Mouse (Mus musculus) ES-Bruce4 (cell line): ENCODE data around the gene Pax1.

Experiments used
- CTCF ChIP-seq: IDR thresholded peaks from one replicate; pipeline ENCODE4 v1.8.1; 2011; ENCODE audit warnings: low read depth, low read length
- POLR2A ChIP-seq: IDR thresholded peaks from one replicate; pipeline ENCODE4 v1.8.1; 2011; ENCODE audit warnings: low read length; ENCODE audit not compliant: insufficient read depth

- no peak for TF ChIP-seq CTCF
- no peak for TF ChIP-seq POLR2A
Observed at GRCm38 (mm10) chr2:147424582-147425255, 63.0 kb downstream of the Pax1 start.
